Mouse (Mus musculus): ENCODE results near the gene Idnk. TPM values are rescaled to one million over a fixed set of nuclear protein-coding genes. Genes with fewer than 3 reads are reported as not detected.

The Idnk gene
- total and polyA plus RNA-seq, 3 experiments, result 29.5 to 50.3 TPM; not detected in 1

DNA sequence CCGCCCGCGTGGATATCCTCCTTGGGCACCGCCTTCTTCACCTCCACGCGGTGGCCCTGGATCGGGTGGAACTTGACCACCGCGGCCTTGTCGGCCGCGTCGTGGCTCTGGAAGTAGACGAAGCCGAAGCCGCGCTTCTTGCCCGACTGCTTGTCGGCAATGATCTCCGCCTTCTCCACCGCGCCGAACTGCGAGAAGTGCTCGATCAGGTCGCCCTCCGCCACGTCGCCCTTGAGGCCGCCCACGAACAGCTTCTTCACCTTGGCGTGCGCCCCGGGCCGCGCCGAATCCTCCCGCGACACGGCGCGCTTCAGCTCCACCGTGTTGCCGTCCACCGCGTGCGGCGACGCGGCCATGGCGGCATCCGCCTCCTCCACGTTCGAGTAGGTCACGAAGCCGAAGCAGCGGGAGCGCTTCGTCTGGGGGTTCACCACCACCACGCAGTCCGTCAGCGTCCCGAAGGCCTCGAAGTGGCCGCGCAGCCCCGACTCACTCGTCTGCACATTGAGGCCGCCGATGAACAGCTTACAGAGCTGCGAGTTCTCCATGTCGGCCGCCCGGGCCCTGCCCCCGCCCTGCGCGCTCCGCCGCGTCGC lies 29.6 kb upstream of the Idnk start:
- DNase-seq (ENCODE audit: low read depth, low spot score), result peak; percentile 69
- Histone ChIP-seq H3K79me2 (ENCODE audit: control insufficient read depth, insufficient read depth, low read length, poor library complexity) (peaks cover 32% of the 10 kb centered on the region), H3K36me3 (ENCODE audit: control insufficient read depth in 1 of 2, insufficient read depth in 2 of 2, low read length in 2 of 2) (peaks cover 4 to 26% of the 10 kb centered on the region in 2 experiments; a peak in 3 of 4 replicates), H3K4me3 (ENCODE audit: control insufficient read depth in 1 of 2, insufficient read depth in 1 of 2, low read depth in 2 of 2, low read length in 2 of 2) (peak overlapping the region; percentile 91 to 96), H3K4me1 (ENCODE audit: control insufficient read depth in 1 of 2, insufficient read depth in 2 of 2, low read length in 2 of 2) (peaks cover 3 to 17% of the 10 kb centered on the region in 2 experiments), H3K27ac (ENCODE audit: control insufficient read depth, low read depth, low read length) (peak overlapping the region; percentile 90), H3K27me3 (ENCODE audit: control insufficient read depth in 1 of 2, insufficient read depth in 2 of 2, low read length in 2 of 2) (no peaks in the 10 kb centered on the region), H3K9ac (ENCODE audit: control insufficient read depth, low read depth, low read length, poor library complexity, severe bottlenecking) (peak overlapping the region; percentile 99), H3K9me3 (replicated peaks; ENCODE audit: insufficient read depth, low read length) (no peaks in the 10 kb centered on the region)
- TF ChIP-seq TAL1 (IDR thresholded peaks at IDR 0.05; ENCODE audit: low read length) (no peak), NELFE (IDR thresholded peaks at IDR 0.05; ENCODE audit: low read depth, low read length) (no peak), UBTF (IDR thresholded peaks at IDR 0.05; ENCODE audit: borderline replicate concordance, insufficient read depth, low read depth, low read length) (peak; percentile 81; the same call in 1 of the 2 replicates), ZKSCAN1 (IDR thresholded peaks at IDR 0.05; ENCODE audit: low read depth, low read length) (no peak), HCFC1 (IDR thresholded peaks at IDR 0.05; ENCODE audit: low read depth, low read length) (no peak), RCOR1 (IDR thresholded peaks at IDR 0.05; ENCODE audit: low read depth, low read length) (no peak), MYB (IDR thresholded peaks at IDR 0.05; ENCODE audit: low read depth, low read length) (no peak), EP300 (IDR thresholded peaks at IDR 0.05; ENCODE audit: low read depth in 1 of 2, low read length in 2 of 2) (no peak), TCF12 (IDR thresholded peaks at IDR 0.05; ENCODE audit: low read depth, low read length) (no peak), MXI1 (IDR thresholded peaks at IDR 0.05; ENCODE audit: low read depth, low read length) (peak; percentile 58), E2F4 (IDR thresholded peaks at IDR 0.05; ENCODE audit: borderline replicate concordance, low read depth, low read length) (no peak), CHD2 (IDR thresholded peaks at IDR 0.05; ENCODE audit: low read length) (no peak), USF1 (IDR thresholded peaks at IDR 0.05; ENCODE audit: low read depth, low read length) (no peak), GATA1 (IDR thresholded peaks at IDR 0.05; ENCODE audit: low read depth, low read length) (no peak), MEF2A (IDR thresholded peaks at IDR 0.05; ENCODE audit: extremely low read depth, insufficient replicate concordance, low read depth, low read length, poor library complexity, severe bottlenecking) (no peak), POLR2A (IDR thresholded peaks at IDR 0.05; ENCODE audit: control insufficient read depth in 1 of 2, insufficient read depth in 1 of 2, low read depth in 1 of 2, low read length in 2 of 2, poor library complexity in 1 of 2) (0 out of 4 replicates have a peak, but pooled peaks of 1 of the 2 experiments have one; percentile 9), KAT2A (conservative IDR thresholded peaks at IDR 0.05; ENCODE audit: low read depth, low read length) (no peak), NRF1 (IDR thresholded peaks at IDR 0.05; ENCODE audit: insufficient read depth, low read depth, low read length, poor library complexity, severe bottlenecking) (no peak), SIN3A (IDR thresholded peaks at IDR 0.05; ENCODE audit: low read length) (peak; percentile 34; the same call in 1 of the 2 replicates), CTCF (IDR thresholded peaks at IDR 0.05 in 2 of 3, conservative IDR thresholded peaks at IDR 0.05 in 1 of 3; ENCODE audit: control insufficient read depth in 1 of 3, insufficient read depth in 1 of 3, low read depth in 2 of 3, low read length in 3 of 3, poor library complexity in 1 of 3, severe bottlenecking in 1 of 3) (no peak), POLR2AphosphoS2 (IDR thresholded peaks at IDR 0.05; ENCODE audit: low read length) (peak; percentile 42; the same call in 1 of the 2 replicates), MYC (IDR thresholded peaks at IDR 0.05; ENCODE audit: low read depth, low read length) (0 out of 2 replicates have a peak, but pooled peaks have one; percentile 26), ETS1 (IDR thresholded peaks at IDR 0.05; ENCODE audit: low read depth, low read length) (no peak), MAFK (IDR thresholded peaks at IDR 0.05; ENCODE audit: borderline replicate concordance, low read depth, low read length) (no peak), CHD1 (IDR thresholded peaks at IDR 0.05; ENCODE audit: low read depth, low read length) (peak; percentile 89; the same call in 1 of the 2 replicates), SMC3 (IDR thresholded peaks at IDR 0.05; ENCODE audit: low read depth, low read length) (no peak), POLR2AphosphoS5 (IDR thresholded peaks at IDR 0.05; ENCODE audit: borderline replicate concordance, low read depth, low read length) (peak; percentile 33; the same call in 1 of the 2 replicates), ZMIZ1 (IDR thresholded peaks at IDR 0.05; ENCODE audit: low read depth, low read length) (no peak), MAX (IDR thresholded peaks at IDR 0.05; ENCODE audit: low read length) (peak; percentile 64), USF2 (IDR thresholded peaks at IDR 0.05; ENCODE audit: borderline replicate concordance in 1 of 2, insufficient read depth in 1 of 2, low read depth in 1 of 2, low read length in 2 of 2) (no peak), MAZ (IDR thresholded peaks at IDR 0.05; ENCODE audit: low read depth, low read length) (no peak)

Data from MEL (cell line).